Mouse (Mus musculus) kidney, adult 2 months (tissue): Measurements from ENCODE around the gene Zbtb21. TPM values are rescaled to one million over a fixed set of nuclear protein-coding genes. Genes with fewer than 3 reads are reported as not detected.
"Not testable (repeated sequence)": the region's sequence is repeated elsewhere in the genome, so short reads cannot be mapped to it uniquely, and the experiment has no call there.

Source experiments
- DNase-seq: peaks from one replicate; pipeline ENCODE4 v3.0.0; 2021
- H3K27ac ChIP-seq: fragments of 200-500 bp; 2 replicates; pipeline ENCODE4 v1.5.1; 2012; ENCODE audit warnings: low read depth, low read length, control low read depth, inconsistent platforms; ENCODE audit not compliant: insufficient read depth
- H3K27me3 ChIP-seq: fragments of 200-500 bp; replicated peaks from 2 replicates; pipeline ENCODE4 v1.6.1; 2012; ENCODE audit warnings: mild to moderate bottlenecking, moderate library complexity, low read length, inconsistent platforms; ENCODE audit not compliant: control insufficient read depth, insufficient read depth
- H3K36me3 ChIP-seq: fragments of 200-500 bp; 2 replicates; pipeline ENCODE4 v1.6.1; 2012; ENCODE audit warnings: mild to moderate bottlenecking, moderate library complexity, low read length, inconsistent platforms; ENCODE audit not compliant: control insufficient read depth, insufficient read depth
- H3K4me1 ChIP-seq: fragments of 200-500 bp; 2 replicates; pipeline ENCODE4 v1.6.1; 2011; ENCODE audit warnings: low read length; ENCODE audit not compliant: control insufficient read depth, insufficient read depth
- H3K4me3 ChIP-seq: fragments of 200-500 bp; 2 replicates; pipeline ENCODE4 v1.5.1; 2011; ENCODE audit warnings: mild to moderate bottlenecking, low read depth, low read length, control low read depth; ENCODE audit not compliant: insufficient read depth
- CTCF ChIP-seq: fragments of 200-500 bp; conservative IDR thresholded peaks from 2 replicates; pipeline ENCODE4 v1.5.1; 2011; ENCODE audit warnings: low read depth, mild to moderate bottlenecking, control low read depth, low read length, moderate library complexity, mixed read lengths; ENCODE audit not compliant: insufficient read depth, insufficient read length
- POLR2A ChIP-seq: fragments of 200-500 bp; IDR thresholded peaks from one replicate; pipeline ENCODE4 v1.6.1; 2011; ENCODE audit warnings: low read depth, low read length, control low read depth
- WGBS: fragments of 180-500 bp; shearing (Covaris S2); methylation state at CpG from one replicate; pipeline ENCODE4 v1.1.7; 2018; 5-methylcytosine and 5-hydroxymethylcytosine counted together
- polyA plus RNA-seq: library from polyadenylated mRNA; depleted of rRNA; stranded (reverse); fragments of >200 nt; gene quantifications from 2 replicates; pipeline ENCODE4 v1.2.3, GENCODE M21; 2012; rRNA removed

Gene Zbtb21
- 11.8 and 11.9 TPM in 2 replicates for polyA plus RNA-seq

GRCm38 (mm10) chr16:97962151-97962948 lies at the start of gene Zbtb21, which contains the start of gene C2cd2:
Gene Zbtb21 (minus strand): TSS chr16:97962622.
Gene C2cd2 (minus strand): TSS chr16:97962598.
- peak; percentile 98 for DNase-seq
- Histone ChIP-seq H3K27me3 (no peaks in the 10 kb centered on the region), H3K36me3 (no peaks in the 10 kb centered on the region; the same call in 1 of the 2 replicates), H3K4me3 (peak within 1 kb of the TSS; percentile 82), H3K27ac (peak within 1 kb of the TSS; percentile 93), H3K4me1 (peaks cover 3% of the 10 kb centered on the region; the same call in 1 of the 2 replicates)
- TF ChIP-seq POLR2A, result peak; percentile 70
- TF ChIP-seq CTCF, result no peak
- WGBS, result under 1% methylated on average over 78 of the region's 78 CpGs

GRCm38 (mm10) chr16:97997383-97997731 lies 34.9 kb upstream of the Zbtb21 start:
- H3K27me3 ChIP-seq, result not testable (repeated sequence)
- WGBS, result 0% methylated on average over 8 of the region's 8 CpGs

GRCm38 (mm10) chr16:97996616-97997382 lies 34.4 kb upstream of the Zbtb21 start, which contains the start of gene B230307C23Rik:
Gene B230307C23Rik (plus strand): TSS chr16:97997315.
- H3K27ac ChIP-seq, result peak within 1 kb of the TSS; percentile 91
- TF ChIP-seq CTCF (no peak), POLR2A (no peak)
- H3K4me1 ChIP-seq, result peaks cover 5% of the 10 kb centered on the region; the same call in 1 of the 2 replicates
- no peaks in the 10 kb centered on the region for H3K27me3 ChIP-seq
- H3K4me3 ChIP-seq, result peak within 1 kb of the TSS; percentile 55
- peak; percentile 95 for DNase-seq
- WGBS, result 1% methylated on average over 22 of the region's 22 CpGs
- H3K36me3 ChIP-seq, result no peaks in the 10 kb centered on the region

More at GRCm38 (mm10) chr16:97997383-97997731, 34.9 kb upstream of the Zbtb21 start:
- not testable (repeated sequence) for H3K4me1 ChIP-seq, H3K27ac ChIP-seq, DNase-seq, H3K36me3 ChIP-seq
- H3K4me3 ChIP-seq, result peak overlapping the region; percentile 55

GRCm38 (mm10) chr16:97995849-97996615 lies 33.6 kb upstream of the Zbtb21 start:
- TF ChIP-seq POLR2A, result no peak
- TF ChIP-seq CTCF, result no peak
- 11% methylated on average over 1 of the region's 1 CpGs for WGBS
- Histone ChIP-seq H3K4me1 (peaks cover 5% of the 10 kb centered on the region; the same call in 1 of the 2 replicates), H3K27ac (peak overlapping the region; percentile 91; the same call in 1 of the 2 replicates), H3K4me3 (no peak overlapping the region), H3K36me3 (no peaks in the 10 kb centered on the region), H3K27me3 (no peaks in the 10 kb centered on the region)
- DNase-seq, result peak; percentile 25

DNA sequence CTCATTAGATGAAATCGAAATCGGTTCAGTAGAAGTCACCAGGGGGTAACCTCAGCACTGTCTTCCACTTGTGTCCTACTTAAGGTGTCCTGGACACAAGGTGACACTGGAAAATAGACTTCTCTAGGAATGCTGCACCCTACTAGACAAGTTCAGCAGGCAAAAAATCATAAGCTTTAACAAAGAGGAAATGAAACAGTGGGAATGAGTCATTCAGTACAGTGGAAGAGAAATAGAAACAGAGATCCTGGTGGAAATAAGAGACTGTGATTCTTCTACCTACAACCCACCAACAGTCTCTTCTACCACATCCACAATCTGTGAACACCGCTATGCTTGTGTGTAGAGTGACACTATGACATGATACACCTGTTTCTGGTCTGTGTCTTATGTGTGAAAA lies 30.1 kb upstream of the Zbtb21 start:
- H3K4me1 ChIP-seq, H3K27me3 ChIP-seq, H3K27ac ChIP-seq, H3K4me3 ChIP-seq, DNase-seq, H3K36me3 ChIP-seq: not testable (repeated sequence)
- WGBS, result 78% methylated on average over 3 of the region's 3 CpGs

DNA sequence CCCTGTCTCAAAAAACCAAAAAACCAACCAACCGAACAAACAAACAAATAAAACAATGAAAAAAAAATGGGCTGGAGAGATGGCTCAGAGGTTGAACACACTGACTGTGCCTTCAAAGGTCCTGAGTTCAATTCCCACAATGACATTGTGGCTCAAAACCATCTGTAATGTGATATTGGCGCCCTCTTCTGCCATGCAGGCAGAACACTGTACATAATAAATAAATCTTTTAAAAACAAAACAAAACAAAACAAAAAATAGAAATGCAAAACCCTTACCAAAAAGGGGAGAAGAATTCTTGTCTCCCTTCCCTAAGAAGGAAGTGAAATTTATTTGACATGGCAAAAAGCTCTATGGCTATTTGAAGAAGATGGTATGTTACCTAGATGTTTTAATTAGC lies 29.1 kb upstream of the Zbtb21 start:
- WGBS, result 76% methylated on average over 2 of the region's 2 CpGs
- Histone ChIP-seq H3K4me3 (no peak overlapping the region), H3K27me3 (no peaks in the 10 kb centered on the region), H3K4me1 (peaks cover 5% of the 10 kb centered on the region; the same call in 1 of the 2 replicates), H3K36me3 (no peaks in the 10 kb centered on the region), H3K27ac (no peak overlapping the region)
- TF ChIP-seq CTCF, result peak; percentile 16; the same call in 1 of the 2 replicates
- no peak for TF ChIP-seq POLR2A
- DNase-seq, result no peak
